In genomic region chr19:15769651-15770050, GRCm38 (mm10) we compare ENCODE assay signal across 35 mouse cellular contexts.
"Had no signal": no experiment of that assay in that cellular context is flagged by ENCODE, and none has a peak within 500 bp of the region (broad histone marks: within the 10 kb centered on the region; RNA-seq: fewer than 3 reads in every experiment).

No protein-coding gene starts in this region.

- H3K27ac ChIP-seq: heart, adult 2 months; heart, embryonic 10.5 days; heart, embryonic 13.5 days; heart, embryonic 15.5 days; hindbrain, embryonic 10.5 days; hindbrain, embryonic 12.5 days; hindbrain, embryonic 13.5 days; hindbrain, embryonic 14.5 days; hindbrain, embryonic 15.5 days; hindbrain, postnatal 0 days; intestine, embryonic 15.5 days; kidney, embryonic 15.5 days; kidney, postnatal 0 days; layer of hippocampus, adult 2 months had no signal

- H3K4me1 ChIP-seq: heart, embryonic 10.5 days; heart, embryonic 12.5 days; heart, embryonic 13.5 days; heart, embryonic 15.5 days; hindbrain, embryonic 10.5 days; hindbrain, embryonic 13.5 days; hindbrain, embryonic 15.5 days; intestine, embryonic 15.5 days; kidney, embryonic 15.5 days had no signal

- H3K4me2 ChIP-seq: heart, embryonic 11.5 days; heart, embryonic 12.5 days; heart, embryonic 13.5 days; heart, embryonic 15.5 days; hindbrain, embryonic 12.5 days; hindbrain, embryonic 13.5 days; hindbrain, embryonic 14.5 days; hindbrain, embryonic 15.5 days; intestine, embryonic 15.5 days; kidney, embryonic 15.5 days had no signal

- H3K4me3 ChIP-seq: heart, adult 2 months; heart, embryonic 10.5 days; heart, embryonic 12.5 days; heart, embryonic 13.5 days; heart, embryonic 15.5 days; hindbrain, embryonic 10.5 days; hindbrain, embryonic 12.5 days; hindbrain, embryonic 13.5 days; hindbrain, embryonic 15.5 days; intestine, embryonic 15.5 days; kidney, embryonic 15.5 days; layer of hippocampus, adult 2 months had no signal

- H3K9me3 ChIP-seq: heart, embryonic 10.5 days; heart, embryonic 12.5 days; heart, embryonic 13.5 days; heart, embryonic 15.5 days; hindbrain, embryonic 10.5 days; hindbrain, embryonic 12.5 days; hindbrain, embryonic 15.5 days; intestine, embryonic 15.5 days; kidney, embryonic 15.5 days had no signal

- DNase-seq: heart, adult 2 months; heart, postnatal 10 days; heart, postnatal 14 days; heart, postnatal 36 days; heart, postnatal 4 days; kidney, adult 11 months; kidney, adult 18-20 months; kidney, adult 2 months; kidney, adult 8-10 months; kidney, adult 9 months; kidney, postnatal 10 days; kidney, postnatal 14 days; kidney, postnatal 25 days; kidney, postnatal 36 days; kidney, postnatal 4 days; layer of hippocampus, adult 9-11 months; layer of hippocampus, postnatal 36 days had no signal

- H3K36me3 ChIP-seq: heart, embryonic 10.5 days; heart, embryonic 12.5 days; heart, embryonic 13.5 days; heart, embryonic 15.5 days; hindbrain, embryonic 10.5 days; hindbrain, embryonic 12.5 days; hindbrain, embryonic 13.5 days; hindbrain, embryonic 15.5 days; intestine, embryonic 15.5 days; kidney, embryonic 15.5 days had no signal

- H3K9ac ChIP-seq: heart, embryonic 12.5 days; heart, embryonic 13.5 days; heart, embryonic 15.5 days; hindbrain, embryonic 12.5 days; hindbrain, embryonic 13.5 days; hindbrain, embryonic 14.5 days; hindbrain, embryonic 15.5 days; intestine, embryonic 15.5 days; kidney, embryonic 15.5 days had no signal

- H3K27me3 ChIP-seq: heart, embryonic 12.5 days; heart, embryonic 13.5 days; heart, embryonic 15.5 days; hindbrain, embryonic 12.5 days; hindbrain, embryonic 13.5 days; hindbrain, embryonic 15.5 days; intestine, embryonic 15.5 days; kidney, embryonic 15.5 days had no signal

- ATAC-seq: hindbrain, embryonic 16.5 days; hindbrain, postnatal 0 days; intestine, embryonic 15.5 days; intestine, embryonic 16.5 days; intestine, postnatal 0 days had no signal
